Mouse (Mus musculus) ovary, postnatal 36 days (tissue): ENCODE results near the gene Hivep3.

Experiments
- DNase-seq: peaks from one replicate; pipeline ENCODE4 v3.0.0; 2022; ENCODE audit warnings: low spot score, mixed read lengths

The Hivep3 gene

GRCm38 (mm10) chr4:119977817-119978491 lies 244.4 kb downstream of the Hivep3 start:
- no peak for DNase-seq

- DNase-seq: no peak
Observed at GRCm38 (mm10) chr4:119979238-119979829, 245.8 kb downstream of the Hivep3 start.

GRCm38 (mm10) chr4:119979918-119980317 lies 246.3 kb downstream of the Hivep3 start:
- DNase-seq: no peak

- no peak for DNase-seq
Observed at GRCm38 (mm10) chr4:119981047-119981720, 247.6 kb downstream of the Hivep3 start.

- no peak for DNase-seq
Observed at GRCm38 (mm10) chr4:119986065-119986464, 252.5 kb downstream of the Hivep3 start.

GRCm38 (mm10) chr4:119986580-119987291 lies 253.2 kb downstream of the Hivep3 start:
- no peak for DNase-seq

GRCm38 (mm10) chr4:119987376-119988087 lies 253.9 kb downstream of the Hivep3 start:
- no peak for DNase-seq

- no peak for DNase-seq
Observed at GRCm38 (mm10) chr4:119989031-119989693, 255.6 kb downstream of the Hivep3 start.

GRCm38 (mm10) chr4:119990346-119990745 lies 256.8 kb downstream of the Hivep3 start:
- no peak for DNase-seq

GRCm38 (mm10) chr4:119990841-119991240 lies 257.3 kb downstream of the Hivep3 start:
- no peak for DNase-seq

GRCm38 (mm10) chr4:119991758-119992157 lies 258.2 kb downstream of the Hivep3 start:
- no peak for DNase-seq

GRCm38 (mm10) chr4:119996377-119996776 lies 262.8 kb downstream of the Hivep3 start:
- DNase-seq: no peak

GRCm38 (mm10) chr4:119997351-119997750 lies 263.8 kb downstream of the Hivep3 start:
- no peak for DNase-seq

- no peak for DNase-seq
Observed at GRCm38 (mm10) chr4:119998911-119999310, 265.3 kb downstream of the Hivep3 start.

- no peak for DNase-seq
Observed at GRCm38 (mm10) chr4:120000881-120001280, 267.3 kb downstream of the Hivep3 start.

- DNase-seq: no peak
Observed at GRCm38 (mm10) chr4:120003006-120003405, 269.4 kb downstream of the Hivep3 start.

- no peak for DNase-seq
Observed at GRCm38 (mm10) chr4:120006046-120006445, 272.5 kb downstream of the Hivep3 start.

- no peak for DNase-seq
Observed at GRCm38 (mm10) chr4:120007889-120008288, 274.3 kb downstream of the Hivep3 start.

- DNase-seq: no peak
Observed at GRCm38 (mm10) chr4:120009151-120009550, 275.6 kb downstream of the Hivep3 start.

GRCm38 (mm10) chr4:120011788-120012187 lies 278.2 kb downstream of the Hivep3 start:
- no peak for DNase-seq

- DNase-seq: no peak
Observed at GRCm38 (mm10) chr4:120012891-120013290, 279.3 kb downstream of the Hivep3 start.
